Mouse (Mus musculus) liver, postnatal 0 days (tissue): ENCODE results near the gene Tarsl2.

Source experiments
- CTCF ChIP-seq: sonication (generic); IDR thresholded peaks from 2 replicates; pipeline ENCODE4 v1.5.1; 2016; ENCODE audit warnings: antibody characterized with exemption, low read depth
- EP300 ChIP-seq: IDR thresholded peaks from 2 replicates; pipeline ENCODE4 v1.6.1; 2016; ENCODE audit warnings: antibody characterized with exemption, low read depth, mild to moderate bottlenecking

DNA sequence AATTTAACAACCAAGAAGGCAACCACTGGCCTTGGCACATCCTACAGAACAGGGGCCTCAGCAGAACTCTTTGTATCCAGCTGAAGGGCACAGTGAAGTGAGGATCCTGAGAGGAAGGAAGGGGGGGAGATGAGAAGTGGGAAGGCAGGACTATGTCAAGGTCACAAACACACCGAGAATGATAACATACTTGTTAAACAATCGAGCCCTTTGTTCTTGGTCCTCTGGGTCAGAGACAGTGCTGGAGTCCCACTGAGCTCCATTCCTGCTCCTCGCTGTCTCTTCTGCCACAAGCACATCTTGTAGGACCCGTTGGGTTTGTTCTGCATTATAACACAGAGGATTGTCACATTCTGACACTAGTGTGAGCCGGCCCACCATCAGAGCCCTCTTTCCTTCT, 14.0 kb upstream of the Tarsl2 start:
- TF ChIP-seq CTCF (no peak), EP300 (no peak)
